Mouse (Mus musculus): ENCODE data around the gene Dusp18.

Gene Dusp18

GRCm38 (mm10) chr11:3894406-3895281, at the start of gene Dusp18, which contains the start of gene 4921536K21Rik:
Gene Dusp18 (plus strand): TSS chr11:3895240.
Gene 4921536K21Rik (minus strand): TSS chr11:3895098.
- DNase-seq (ENCODE audit: low read depth) = peak; percentile 94

GRCm38 (mm10) chr11:3846351-3846750, 48.7 kb upstream of the Dusp18 start:
- DNase-seq (ENCODE audit: low read depth) = no peak

GRCm38 (mm10) chr11:3849469-3850314, 45.3 kb upstream of the Dusp18 start:
- DNase-seq (ENCODE audit: low read depth) = no peak

- no peak for DNase-seq (ENCODE audit: low read depth)
These were observed 44.8 kb upstream of the Dusp18 start for GRCm38 (mm10) chr11:3850315-3850614.

GRCm38 (mm10) chr11:3850746-3851277, 44.2 kb upstream of the Dusp18 start:
- no peak for DNase-seq (ENCODE audit: low read depth)

- DNase-seq (ENCODE audit: low read depth) = no peak
These were observed 43.2 kb upstream of the Dusp18 start for GRCm38 (mm10) chr11:3851872-3852271.

GRCm38 (mm10) chr11:3853031-3853430, 42.0 kb upstream of the Dusp18 start:
- DNase-seq (ENCODE audit: low read depth) = no peak

GRCm38 (mm10) chr11:3853481-3854034, 41.5 kb upstream of the Dusp18 start:
- no peak for DNase-seq (ENCODE audit: low read depth)

GRCm38 (mm10) chr11:3854156-3854555, 40.9 kb upstream of the Dusp18 start:
- DNase-seq (ENCODE audit: low read depth) = no peak

GRCm38 (mm10) chr11:3855846-3856245, 39.2 kb upstream of the Dusp18 start:
- DNase-seq (ENCODE audit: low read depth) = no peak

GRCm38 (mm10) chr11:3857902-3858301, 37.1 kb upstream of the Dusp18 start:
- no peak for DNase-seq (ENCODE audit: low read depth)

GRCm38 (mm10) chr11:3859778-3860177, 35.3 kb upstream of the Dusp18 start:
- no peak for DNase-seq (ENCODE audit: low read depth)

GRCm38 (mm10) chr11:3860361-3860760, 34.7 kb upstream of the Dusp18 start:
- no peak for DNase-seq (ENCODE audit: low read depth)

- DNase-seq (ENCODE audit: low read depth) = no peak
These were observed 32.2 kb upstream of the Dusp18 start for GRCm38 (mm10) chr11:3862661-3863453.

- peak; percentile 73 for DNase-seq (ENCODE audit: low read depth)
These were observed 31.5 kb upstream of the Dusp18 start, which contains the start of gene Osbp2 for GRCm38 (mm10) chr11:3863454-3864112. Gene Osbp2 (minus strand): TSS chr11:3863903.

- no peak for DNase-seq (ENCODE audit: low read depth)
These were observed 30.7 kb upstream of the Dusp18 start for GRCm38 (mm10) chr11:3864343-3864742.

GRCm38 (mm10) chr11:3876419-3876818, 18.6 kb upstream of the Dusp18 start:
- no peak for DNase-seq (ENCODE audit: low read depth)

- DNase-seq (ENCODE audit: low read depth) = no peak
These were observed 16.4 kb upstream of the Dusp18 start for GRCm38 (mm10) chr11:3878660-3879059.

- peak; percentile 85 for DNase-seq (ENCODE audit: low read depth)
These were observed 15.2 kb upstream of the Dusp18 start for GRCm38 (mm10) chr11:3879836-3880235.

- DNase-seq (ENCODE audit: low read depth) = no peak
These were observed 11.3 kb upstream of the Dusp18 start for GRCm38 (mm10) chr11:3883711-3884110.

- DNase-seq (ENCODE audit: low read depth) = no peak
These were observed 7.7 kb upstream of the Dusp18 start for GRCm38 (mm10) chr11:3887331-3887730.

Data from induced T-regulatory cell, adult 2 months (primary cell).